Mouse (Mus musculus) left cerebral cortex, postnatal 4 days (tissue): ENCODE results near the gene Nop9. TPM values are rescaled to one million over a fixed set of nuclear protein-coding genes. Genes with fewer than 3 reads are reported as not detected.

Source experiments
- total RNA-seq, 2 experiments: library from RNA; stranded (reverse); gene quantifications; 2 replicates each; pipeline ENCODE4 v1.2.3; 2021

The Nop9 gene
- total RNA-seq, 2 experiments from 2014 or later = 19.5 to 20.1 TPM

Other genes starting within 250 kb of the Nop9 start
- 10 to 100 TPM; 53.1 to 61.7 TPM for gene Cpne6, start 235.2 kb upstream of the Nop9 start, total RNA-seq
- under 1 TPM; 0.20 to 0.42 TPM for gene Nrl, start 220.7 kb upstream of the Nop9 start, total RNA-seq
- gene Pck2, start 205.4 kb upstream of the Nop9 start, total RNA-seq = 10 to 100 TPM; 13.6 to 14.3 TPM
- 10 to 100 TPM; 61.2 to 66.4 TPM for gene Dcaf11, start 185.7 kb upstream of the Nop9 start, total RNA-seq
- gene A730061H03Rik, start 185.3 kb upstream of the Nop9 start, total RNA-seq = not detected
- gene Fitm1, start 170.1 kb upstream of the Nop9 start, total RNA-seq = not detected
- 100 to 1,000 TPM; 111 to 112 TPM for gene Psme1, start 167.6 kb upstream of the Nop9 start, total RNA-seq
- gene Emc9, start 160.4 kb upstream of the Nop9 start, total RNA-seq = 10 to 100 TPM; 27.8 to 36.4 TPM
- gene Psme2, start 154.6 kb upstream of the Nop9 start, total RNA-seq = 100 to 1,000 TPM in 1 of 2 experiments, 10 to 100 TPM in 1; 98.8 to 106 TPM
- 10 to 100 TPM; 33.3 to 47.7 TPM for gene Rnf31, start 154.0 kb upstream of the Nop9 start, total RNA-seq
- 10 to 100 TPM; 11.5 to 15.7 TPM for gene Irf9, start 142.1 kb upstream of the Nop9 start, total RNA-seq
- 1 to 10 TPM; 2.6 to 3.8 TPM for gene Rec8, start 127.7 kb upstream of the Nop9 start, total RNA-seq
- 100 to 1,000 TPM; 161 to 176 TPM for gene Ipo4, start 109.7 kb upstream of the Nop9 start, total RNA-seq
- gene Gm49378, start 107.8 kb upstream of the Nop9 start, total RNA-seq = 1 to 10 TPM; 4.0 to 4.1 TPM
- gene Tm9sf1, start 101.9 kb upstream of the Nop9 start, total RNA-seq = 10 to 100 TPM; 35.3 to 41.1 TPM
- gene Tssk4, start 95.5 kb upstream of the Nop9 start, total RNA-seq = 1 to 10 TPM; 1.2 to 2.4 TPM
- 10 to 100 TPM; 44.6 to 44.7 TPM for gene Mdp1, start 85.2 kb upstream of the Nop9 start, total RNA-seq
- gene Gmpr2, start 73.8 kb upstream of the Nop9 start, total RNA-seq = 10 to 100 TPM; 33.8 to 35.4 TPM
- 100 to 1,000 TPM; 347 to 384 TPM for gene Nedd8, start 73.6 kb upstream of the Nop9 start, total RNA-seq
- gene Tinf2, start 63.9 kb upstream of the Nop9 start, total RNA-seq = 10 to 100 TPM; 11.8 to 15.6 TPM
- under 1 TPM in 1 of 2 experiments, not detected in 1; 0.32 TPM for gene Tgm1, start 31.8 kb upstream of the Nop9 start, total RNA-seq
- gene Rabggta, start 23.4 kb upstream of the Nop9 start, total RNA-seq = 10 to 100 TPM; 55.2 to 55.8 TPM
- gene Dhrs1, start within 50 bp of the Nop9 start, total RNA-seq = 10 to 100 TPM; 63.2 to 75.1 TPM
- gene Cideb, start 12.8 kb downstream of the Nop9 start, total RNA-seq = under 1 TPM in 1 of 2 experiments, not detected in 1; 0.90 TPM
- 1 to 10 TPM in 1 of 2 experiments, under 1 TPM in 1; 0.79 to 1.0 TPM for gene Ltb4r2, start 15.7 kb downstream of the Nop9 start, total RNA-seq
- gene Ltb4r1, start 20.3 kb downstream of the Nop9 start, total RNA-seq = 1 to 10 TPM; 1.0 to 1.4 TPM
- gene Adcy4, start 38.4 kb downstream of the Nop9 start, total RNA-seq = 1 to 10 TPM; 4.6 to 5.2 TPM
- gene Ripk3, start 43.2 kb downstream of the Nop9 start, total RNA-seq = 1 to 10 TPM; 1.4 to 1.8 TPM
- gene Nfatc4, start 77.5 kb downstream of the Nop9 start, total RNA-seq = 1 to 10 TPM; 8.2 TPM
- gene Nynrin, start 108.3 kb downstream of the Nop9 start, total RNA-seq = 10 to 100 TPM; 39.1 to 40.9 TPM
- under 1 TPM; 0.44 to 0.74 TPM for gene Cbln3, start 138.7 kb downstream of the Nop9 start, total RNA-seq
- gene Khnyn, start 139.3 kb downstream of the Nop9 start, total RNA-seq = 10 to 100 TPM; 12.5 to 13.4 TPM
- 10 to 100 TPM; 63.1 to 75.9 TPM for gene Sdr39u1, start 154.6 kb downstream of the Nop9 start, total RNA-seq
- 10 to 100 TPM in 1 of 2 experiments, 1 to 10 TPM in 1; 9.8 to 12.4 TPM for gene Cma1, start 199.0 kb downstream of the Nop9 start, total RNA-seq
- gene Cma2, start 205.3 kb downstream of the Nop9 start, total RNA-seq = not detected